8 mouse cellular contexts compared by ENCODE assay signal in the genomic region with DNA sequence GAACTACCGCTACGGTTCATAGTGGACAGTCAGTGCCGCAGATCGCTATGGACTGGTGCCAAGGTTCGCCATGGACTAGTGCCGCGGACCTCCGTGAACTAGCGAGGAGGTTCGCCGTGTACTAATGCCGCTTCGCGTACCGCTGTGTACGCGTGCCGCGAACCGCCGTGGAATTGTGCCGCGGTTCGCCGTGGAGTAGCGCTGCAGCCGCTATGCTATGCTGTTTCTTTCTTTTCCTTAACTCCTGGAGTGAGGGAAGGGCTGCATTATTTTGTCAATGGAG.
A peak's percentile ranks its signal among the peaks of the same experiment; 100 is the strongest.
DNase-seq lines count a peak whose midpoint lies in the region; ATAC-seq and TF ChIP-seq lines count a peak whose summit lies in the region.

No protein-coding gene starts in this region.

- peak overlapping the region; percentile 32; the same call in 1 of the 2 replicates for H3K4me3 ChIP-seq in liver, adult 2 months (ENCODE audit: insufficient read depth, low read depth, low read length)
- H3K4me3 ChIP-seq in forebrain, embryonic 12.5 days (replicated peaks): peak overlapping the region; percentile 26
- H3K4me3 ChIP-seq in kidney, embryonic 16.5 days (ENCODE audit: low read length): peak overlapping the region; percentile 40
- H3K4me3 ChIP-seq in midbrain, embryonic 15.5 days: peak overlapping the region; percentile 24

- no peaks in the 10 kb centered on the region for H3K36me3 ChIP-seq in liver, adult 2 months (ENCODE audit: control insufficient read depth, insufficient read depth, low read length)
- no peaks in the 10 kb centered on the region; the same call in 1 of the 2 replicates for H3K36me3 ChIP-seq in forebrain, embryonic 12.5 days (replicated peaks)
- H3K36me3 ChIP-seq in kidney, embryonic 16.5 days (ENCODE audit: insufficient read depth, low read length): no peaks in the 10 kb centered on the region
- H3K36me3 ChIP-seq in midbrain, embryonic 15.5 days (replicated peaks): no peaks in the 10 kb centered on the region

- peak overlapping the region; percentile 2 for H3K9ac ChIP-seq in liver, adult 2 months (ENCODE audit: low read depth, low read length)
- no peak overlapping the region for H3K9ac ChIP-seq in forebrain, embryonic 12.5 days
- H3K9ac ChIP-seq in kidney, embryonic 16.5 days (replicated peaks; ENCODE audit: low read length): no peak overlapping the region; the same call in 1 of the 2 replicates
- H3K9ac ChIP-seq in midbrain, embryonic 15.5 days: no peak overlapping the region

- 50% methylated on average over 27 of the region's 27 CpGs for WGBS in liver, adult 2 months
- 46% methylated on average over 27 of the region's 27 CpGs for WGBS in forebrain, embryonic 12.5 days
- 31% methylated on average over 27 of the region's 27 CpGs for WGBS in kidney, embryonic 16.5 days
- 60% methylated on average over 27 of the region's 27 CpGs for WGBS in midbrain, embryonic 15.5 days

- no peak for TF ChIP-seq CTCF in liver, adult 2 months (IDR thresholded peaks at IDR 0.05; ENCODE audit: low read depth, low read length)

- no peaks in the 10 kb centered on the region for H3K27me3 ChIP-seq in liver, adult 2 months (ENCODE audit: control insufficient read depth, insufficient read depth, low read length)
- peaks cover 4% of the 10 kb centered on the region; the same call in 1 of the 2 replicates for H3K27me3 ChIP-seq in forebrain, embryonic 12.5 days
- no peaks in the 10 kb centered on the region for H3K27me3 ChIP-seq in kidney, embryonic 16.5 days (ENCODE audit: insufficient read depth, low read length)
- no peaks in the 10 kb centered on the region for H3K27me3 ChIP-seq in midbrain, embryonic 15.5 days (replicated peaks)

- no peak for TF ChIP-seq POLR2A in liver, adult 2 months (IDR thresholded peaks at IDR 0.05; ENCODE audit: extremely low read depth, insufficient read depth, low read length)

- ATAC-seq in forebrain, embryonic 12.5 days (ENCODE audit: low FRiP score): no peak
- ATAC-seq in kidney, embryonic 16.5 days (ENCODE audit: low FRiP score, low TSS enrichment): no peak
- no peak for ATAC-seq in midbrain, embryonic 15.5 days (replicated peaks)
- ATAC-seq in CD4-positive, CD25-positive, alpha-beta regulatory T cell, adult 4 months: no peak
- ATAC-seq in cerebellum, adult (ENCODE audit: insufficient number of reproducible peaks, low FRiP score, low TSS enrichment): no peak

- no peak overlapping the region for H3K27ac ChIP-seq in liver, adult 2 months (replicated peaks; ENCODE audit: insufficient read depth, low read depth, low read length)
- H3K27ac ChIP-seq in forebrain, embryonic 12.5 days: no peak overlapping the region
- H3K27ac ChIP-seq in kidney, embryonic 16.5 days (ENCODE audit: low read length): no peak overlapping the region
- H3K27ac ChIP-seq in midbrain, embryonic 15.5 days: no peak overlapping the region

- peaks cover 19% of the 10 kb centered on the region for H3K4me1 ChIP-seq in liver, adult 2 months (ENCODE audit: control insufficient read depth, insufficient read depth, low read length)
- peaks cover 22% of the 10 kb centered on the region for H3K4me1 ChIP-seq in forebrain, embryonic 12.5 days
- H3K4me1 ChIP-seq in kidney, embryonic 16.5 days (ENCODE audit: insufficient read depth, low read length): peaks cover 10% of the 10 kb centered on the region
- no peaks in the 10 kb centered on the region for H3K4me1 ChIP-seq in midbrain, embryonic 15.5 days

- DNase-seq in liver, adult 2 months (ENCODE audit: extremely low read depth, low read depth, low spot score): no peak
- no peak for DNase-seq in liver
- DNase-seq in natural killer cell, adult 2 months (ENCODE audit: low spot score in 2 of 2): no peak

- no peaks in the 10 kb centered on the region for H3K79me2 ChIP-seq in liver, adult 2 months (ENCODE audit: control insufficient read depth, insufficient read depth, low read length)

- peak overlapping the region; percentile 50 for H3K4me2 ChIP-seq in forebrain, embryonic 12.5 days
- peak overlapping the region; percentile 63 for H3K4me2 ChIP-seq in kidney, embryonic 16.5 days (replicated peaks; ENCODE audit: low read depth, low read length)
- H3K4me2 ChIP-seq in midbrain, embryonic 15.5 days: peak overlapping the region; percentile 48

- H3K9me3 ChIP-seq in forebrain, embryonic 12.5 days: peaks cover 55% of the 10 kb centered on the region
- H3K9me3 ChIP-seq in kidney, embryonic 16.5 days (ENCODE audit: low read length): peaks cover 49% of the 10 kb centered on the region
- peaks cover 6% of the 10 kb centered on the region; the same call in 1 of the 2 replicates for H3K9me3 ChIP-seq in midbrain, embryonic 15.5 days
